Mouse (Mus musculus) erythroblast, embryonic 14.5 days (primary cell): ENCODE measurements around the gene Tmem164.

ENCODE experiments used
- GATA1 ChIP-seq: IDR thresholded peaks from 2 replicates; pipeline ENCODE4 v1.6.1; 2012; ENCODE audit warnings: low read length, inconsistent platforms, mixed read lengths
- TAL1 ChIP-seq: IDR thresholded peaks from 3 replicates; pipeline ENCODE4 v1.6.1; 2012; ENCODE audit warnings: low read length, inconsistent platforms, mixed read lengths

DNA sequence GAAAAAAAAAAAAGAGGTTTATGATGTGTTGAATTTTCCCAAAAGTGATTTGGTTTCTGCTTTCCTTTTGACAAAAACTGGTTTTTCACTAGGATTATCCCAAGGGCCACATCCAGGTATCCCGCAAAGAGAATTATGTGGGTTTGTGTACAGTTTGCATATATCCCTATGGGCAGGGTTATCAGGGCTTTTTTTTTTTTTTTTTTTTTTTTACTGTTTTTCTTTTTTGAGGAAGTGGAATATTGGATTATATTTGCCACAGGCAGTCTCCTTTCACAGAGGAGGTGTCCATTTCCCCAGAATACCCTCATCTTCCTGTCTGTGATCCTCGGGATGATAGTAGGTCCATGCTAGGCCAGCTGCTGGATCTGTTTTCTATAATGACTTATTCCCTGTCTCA, 148.1 kb downstream of the Tmem164 start:
- TF ChIP-seq GATA1 (no peak), TAL1 (no peak)
